Mouse (Mus musculus): ENCODE data around the gene Fam166b. TPM values are rescaled to one million over a fixed set of nuclear protein-coding genes. Genes with fewer than 3 reads are reported as not detected.

Gene Fam166b
- total RNA-seq, 2 experiments from 2014 or later, result not detected

DNA sequence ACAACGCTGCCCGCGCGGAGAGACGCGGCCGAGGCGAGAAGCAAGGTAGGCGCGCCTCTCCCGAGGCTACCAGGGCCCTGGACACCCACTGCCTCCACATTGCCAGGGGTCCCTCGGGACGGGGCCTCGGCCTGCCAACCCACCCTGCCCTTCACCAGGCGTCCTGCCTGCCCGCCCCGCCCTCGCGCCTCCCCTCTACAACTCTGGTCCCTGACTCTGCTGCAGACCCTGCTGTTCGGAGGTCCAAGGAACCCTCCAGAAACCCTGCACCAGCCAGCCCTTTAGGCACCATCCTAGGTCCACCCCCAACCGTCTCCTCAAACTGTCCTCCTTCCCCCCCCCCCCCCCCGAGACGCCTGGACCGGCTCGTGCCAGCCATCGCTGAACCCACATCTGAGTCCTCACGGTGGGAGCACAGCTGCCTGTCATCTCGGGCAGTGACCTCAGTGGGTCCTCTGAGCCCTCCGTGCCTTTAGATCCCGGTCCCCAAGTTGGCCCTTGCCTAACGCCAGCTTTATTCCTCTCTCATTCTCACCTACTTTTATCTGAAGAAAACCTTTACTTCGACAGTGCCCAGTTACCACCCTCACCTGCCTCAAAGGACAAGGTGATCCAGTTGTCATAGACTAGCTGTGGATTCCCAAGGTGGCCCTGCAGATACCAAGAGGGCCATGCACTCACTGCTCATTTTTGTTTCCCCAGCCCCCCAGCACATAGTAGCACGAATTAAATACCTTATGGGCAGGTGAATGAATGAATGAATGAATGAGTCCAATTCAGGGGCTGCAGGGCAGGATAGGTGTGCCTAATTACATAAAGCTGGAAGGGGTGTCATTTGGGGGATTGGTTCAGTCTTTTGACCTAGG, 46.5 kb downstream of the Fam166b start:
- ATAC-seq (replicated peaks; ENCODE audit: poor library complexity), result 0 out of 2 replicates have a peak, but pooled peaks have one; percentile 2

DNA sequence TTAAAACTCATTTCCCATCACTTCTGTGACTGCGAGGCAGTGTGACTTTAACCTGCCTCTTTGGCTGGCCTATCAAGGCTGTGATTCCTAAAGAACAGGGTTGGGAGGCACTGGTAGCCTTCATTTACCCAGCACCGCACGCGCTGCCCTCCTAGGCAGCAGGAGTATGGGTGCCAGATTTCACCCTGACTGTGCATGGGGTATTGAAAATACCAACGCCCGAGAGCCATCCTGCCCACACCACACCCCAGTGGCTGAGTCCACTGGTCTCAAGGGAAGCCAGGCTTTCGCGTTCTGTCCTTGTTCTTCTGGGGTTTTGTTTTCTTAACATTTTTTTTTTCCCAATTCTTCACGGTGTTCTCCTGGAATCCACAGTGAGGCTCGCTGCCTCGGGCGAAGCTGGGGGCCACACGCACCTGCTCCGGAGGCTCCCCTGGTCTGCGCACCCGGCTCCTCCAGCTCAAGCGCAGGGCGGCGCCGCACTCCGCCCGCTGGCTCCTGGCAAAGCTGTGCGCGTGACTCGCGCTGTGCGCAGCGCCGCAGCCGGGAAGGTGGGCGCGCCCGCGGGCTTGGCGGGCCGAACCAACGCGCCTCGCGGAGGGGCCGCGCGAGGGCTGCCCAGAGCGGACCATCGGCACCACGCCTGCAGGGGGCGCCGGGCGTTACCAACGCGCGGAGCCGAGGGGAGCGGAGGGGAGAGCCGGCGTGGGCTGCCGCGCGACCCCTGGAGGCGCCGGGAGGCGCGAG, 47.4 kb downstream of the Fam166b start, which contains the start of gene Rusc2:
TSS of gene Rusc2 (plus strand) at position 572 of the 747 bp plus-strand sequence.
- ATAC-seq (replicated peaks; ENCODE audit: poor library complexity), result peak; percentile 80

DNA sequence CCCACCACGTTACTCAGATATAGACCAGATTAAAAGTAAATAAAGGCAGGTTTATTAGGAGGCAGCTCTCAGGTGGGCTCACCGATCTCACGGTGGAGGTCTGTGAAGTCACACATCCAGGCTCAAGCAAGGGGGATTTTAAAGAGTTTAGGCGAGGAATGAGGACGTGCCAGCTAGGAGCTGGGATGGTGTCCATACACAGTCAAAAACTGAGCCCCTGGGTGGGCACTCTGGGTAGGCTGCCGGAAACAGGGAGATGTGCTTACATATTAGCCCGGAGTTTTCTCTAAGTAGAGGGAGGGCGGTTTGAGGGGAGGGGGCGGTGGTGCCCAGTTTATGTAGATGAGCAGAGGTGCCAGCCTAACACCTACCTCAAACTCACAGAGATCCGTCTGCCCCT, 48.0 kb downstream of the Fam166b start:
- ATAC-seq (replicated peaks; ENCODE audit: poor library complexity), result no peak

DNA sequence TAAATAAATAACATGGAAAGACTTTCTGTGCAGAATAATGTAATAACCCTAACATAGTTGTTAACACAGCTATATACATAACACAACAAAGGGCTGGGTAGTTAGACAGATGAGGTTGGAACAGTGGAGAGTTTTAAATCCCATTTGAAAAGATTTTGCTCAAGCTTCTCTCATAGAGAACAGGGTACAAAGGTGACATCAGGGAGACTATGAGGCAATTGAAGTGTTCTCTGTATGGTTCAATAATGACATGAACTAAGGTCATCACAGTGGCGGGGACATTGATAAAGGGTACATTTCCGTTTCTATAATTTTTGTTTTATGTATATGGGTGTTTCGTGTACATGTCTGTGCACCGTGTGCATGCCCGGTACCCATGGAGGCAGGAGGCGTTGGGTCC, 49.3 kb downstream of the Fam166b start:
- ATAC-seq (replicated peaks; ENCODE audit: poor library complexity), result no peak

Other genes starting within 250 kb of the Fam166b start
- 0.15 TPM in 1 of 2 replicates, not detected in the other for gene Atp8b5, start 162.0 kb downstream of the Fam166b start, total RNA-seq (2015)
- 0.04 and 1.0 TPM in 2 replicates for gene Atp8b5, start 162.0 kb downstream of the Fam166b start, total RNA-seq (2017)
- gene Rusc2, start 47.2 kb downstream of the Fam166b start, total RNA-seq (2015), result 0.32 and 0.44 TPM in 2 replicates
- 0.61 and 0.71 TPM in 2 replicates for gene Rusc2, start 47.2 kb downstream of the Fam166b start, total RNA-seq (2017)
- gene Tesk1, start 12.8 kb upstream of the Fam166b start, total RNA-seq (2015), result 5.2 and 6.3 TPM in 2 replicates
- 5.7 and 5.9 TPM in 2 replicates for gene Tesk1, start 12.8 kb upstream of the Fam166b start, total RNA-seq (2017)
- 2.2 and 6.3 TPM in 2 replicates for gene Cd72, start 25.5 kb upstream of the Fam166b start, total RNA-seq (2015)
- gene Cd72, start 25.5 kb upstream of the Fam166b start, total RNA-seq (2017), result 8.2 and 8.7 TPM in 2 replicates
- gene Sit1, start 54.6 kb upstream of the Fam166b start, total RNA-seq (2015), result not detected in 2 replicates
- gene Sit1, start 54.6 kb upstream of the Fam166b start, total RNA-seq (2017), result not detected in 2 replicates
- gene Ccdc107, start 63.8 kb upstream of the Fam166b start, total RNA-seq (2015), result 34.5 and 43.0 TPM in 2 replicates
- gene Ccdc107, start 63.8 kb upstream of the Fam166b start, total RNA-seq (2017), result 49.6 and 53.9 TPM in 2 replicates
- 44.2 and 55.1 TPM in 2 replicates for gene Arhgef39, start 70.6 kb upstream of the Fam166b start, total RNA-seq (2015)
- 47.5 and 65.0 TPM in 2 replicates for gene Arhgef39, start 70.6 kb upstream of the Fam166b start, total RNA-seq (2017)
- gene Car9, start 77.8 kb upstream of the Fam166b start, total RNA-seq (2015), result 10.4 and 15.0 TPM in 2 replicates
- 4.0 and 10.5 TPM in 2 replicates for gene Car9, start 77.8 kb upstream of the Fam166b start, total RNA-seq (2017)
- 0.56 and 3.0 TPM in 2 replicates for gene Tpm2, start 94.6 kb upstream of the Fam166b start, total RNA-seq (2015)
- 3.8 and 5.8 TPM in 2 replicates for gene Tpm2, start 94.6 kb upstream of the Fam166b start, total RNA-seq (2017)
- 8.9 and 10.3 TPM in 2 replicates for gene Creb3, start 133.2 kb upstream of the Fam166b start, total RNA-seq (2015)
- gene Creb3, start 133.2 kb upstream of the Fam166b start, total RNA-seq (2017), result 41.6 and 64.7 TPM in 2 replicates
- gene Tln1, start 133.6 kb upstream of the Fam166b start, total RNA-seq (2015), result 125 and 138 TPM in 2 replicates
- 167 and 253 TPM in 2 replicates for gene Tln1, start 133.6 kb upstream of the Fam166b start, total RNA-seq (2017)
- 20.6 and 23.3 TPM in 2 replicates for gene Rgp1, start 149.6 kb upstream of the Fam166b start, total RNA-seq (2015)
- gene Rgp1, start 149.6 kb upstream of the Fam166b start, total RNA-seq (2017), result 8.7 and 14.5 TPM in 2 replicates
- 4.8 and 9.3 TPM in 2 replicates for gene Gba2, start 149.7 kb upstream of the Fam166b start, total RNA-seq (2015)
- 7.2 and 8.1 TPM in 2 replicates for gene Gba2, start 149.7 kb upstream of the Fam166b start, total RNA-seq (2017)
- gene Msmp, start 155.4 kb upstream of the Fam166b start, total RNA-seq (2015), result not detected in 2 replicates
- not detected in 2 replicates for gene Msmp, start 155.4 kb upstream of the Fam166b start, total RNA-seq (2017)
- gene Npr2, start 202.8 kb upstream of the Fam166b start, total RNA-seq (2015), result 0.30 and 1.4 TPM in 2 replicates
- 0.21 and 1.3 TPM in 2 replicates for gene Npr2, start 202.8 kb upstream of the Fam166b start, total RNA-seq (2017)
- gene Spag8, start 224.5 kb upstream of the Fam166b start, total RNA-seq (2015), result 0.22 TPM in 1 of 2 replicates, not detected in the other
- 0.71 TPM in 1 of 2 replicates, not detected in the other for gene Spag8, start 224.5 kb upstream of the Fam166b start, total RNA-seq (2017)
- gene Hint2, start 227.3 kb upstream of the Fam166b start, total RNA-seq (2015), result 36.5 and 52.7 TPM in 2 replicates
- 43.1 and 58.6 TPM in 2 replicates for gene Hint2, start 227.3 kb upstream of the Fam166b start, total RNA-seq (2017)
- gene Tmem8b, start 239.8 kb upstream of the Fam166b start, total RNA-seq (2015), result 0.47 and 0.95 TPM in 2 replicates
- 0.25 and 0.61 TPM in 2 replicates for gene Tmem8b, start 239.8 kb upstream of the Fam166b start, total RNA-seq (2017)
- 0.07 TPM in 2 replicates for gene Fam221b, start 240.0 kb upstream of the Fam166b start, total RNA-seq (2015)
- gene Fam221b, start 240.0 kb upstream of the Fam166b start, total RNA-seq (2017), result 0.44 and 0.62 TPM in 2 replicates